Mouse (Mus musculus) ovary, postnatal 36 days (tissue): ENCODE measurements around the gene Trim21.
A peak's percentile ranks its signal among the peaks of the same experiment; 100 is the strongest.

Experiments used
- DNase-seq: peaks from one replicate; pipeline ENCODE4 v3.0.0; 2022; ENCODE audit warnings: low spot score, mixed read lengths

Gene Trim21

GRCm38 (mm10) chr7:102564999-102565997 is at the start of gene Trim21:
Gene Trim21 (minus strand): TSS chr7:102565486.
- peak; percentile 81 for DNase-seq

- DNase-seq = no peak
These were observed 32.2 kb upstream of the Trim21 start, which contains the start of gene Olfr552 for GRCm38 (mm10) chr7:102597378-102598031. Gene Olfr552 (plus strand): TSS chr7:102597770.

GRCm38 (mm10) chr7:102591786-102592185 is 26.5 kb upstream of the Trim21 start, which contains the start of gene Olfr551:
Gene Olfr551 (minus strand): TSS chr7:102591886.
- DNase-seq = no peak

DNA sequence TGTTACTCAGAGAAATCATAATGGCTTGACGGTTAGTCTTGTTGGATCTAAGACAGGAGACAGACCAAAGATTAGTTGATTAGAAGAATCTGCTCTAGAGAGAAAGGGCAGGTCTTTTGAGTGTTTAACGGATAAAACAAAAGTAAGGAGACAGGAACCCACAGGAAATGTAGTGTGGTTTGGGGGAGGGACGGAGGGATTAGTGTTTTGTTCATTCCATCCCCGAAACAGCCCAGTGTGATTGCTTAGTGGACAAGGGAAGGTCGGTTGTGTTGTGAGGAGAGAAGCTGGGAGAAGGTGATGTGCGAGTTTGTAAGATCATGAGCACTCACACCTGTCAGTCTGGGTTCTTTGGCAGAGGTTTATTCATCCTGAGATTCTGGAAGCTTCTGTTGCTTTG is 10.7 kb upstream of the Trim21 start:
- no peak for DNase-seq

GRCm38 (mm10) chr7:102573174-102573830 is 8.0 kb upstream of the Trim21 start:
- DNase-seq = no peak

DNA sequence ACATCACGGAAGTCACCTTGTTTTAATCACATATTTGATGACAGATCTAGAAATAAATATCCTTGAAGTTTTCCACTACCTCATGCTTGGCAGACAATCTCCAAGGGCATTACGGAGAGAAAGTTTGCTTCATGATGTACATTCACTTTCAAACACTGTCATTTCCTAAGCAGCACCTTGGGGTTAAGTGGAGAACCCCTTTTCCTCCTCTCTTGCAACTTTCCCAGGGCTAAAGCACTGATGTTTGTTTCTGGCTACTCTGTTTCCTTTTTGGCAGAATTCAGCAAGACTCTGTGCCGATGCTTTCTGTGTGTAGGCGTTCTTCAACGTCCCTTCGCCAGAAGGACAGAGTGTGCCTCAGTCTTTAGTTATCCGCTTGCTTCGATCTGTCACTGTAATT is 5.9 kb upstream of the Trim21 start, which contains the start of gene Olfr550:
Olfr550 (plus strand) TSS at position 301 of the 400 bp plus-strand sequence.
- DNase-seq = no peak

DNA sequence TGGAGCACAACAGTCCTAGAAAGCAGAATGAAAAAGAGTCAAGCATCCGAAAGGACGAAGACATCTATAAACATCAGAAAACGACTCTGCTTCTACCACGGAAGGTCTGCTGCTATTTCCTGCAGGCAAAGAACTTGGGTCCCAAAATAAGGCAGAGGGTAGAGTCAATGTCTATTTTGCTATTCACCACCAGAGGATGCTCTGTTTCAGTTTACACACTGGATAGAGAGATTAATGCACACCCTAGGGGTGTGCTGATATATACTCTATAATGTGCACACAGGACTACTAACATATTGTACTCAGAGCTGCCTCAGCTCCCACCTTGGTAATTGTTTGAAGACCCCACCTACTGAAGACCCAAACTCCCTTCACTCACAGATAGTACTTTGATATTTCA is 933 bp upstream of the Trim21 start:
- no peak for DNase-seq

- DNase-seq = no peak
These were observed 12.0 kb downstream of the Trim21 start for GRCm38 (mm10) chr7:102553279-102553678.

GRCm38 (mm10) chr7:102549570-102549969 is 15.7 kb downstream of the Trim21 start, which contains the start of gene Olfr549:
Gene Olfr549 (plus strand): TSS chr7:102549870.
- DNase-seq = no peak

GRCm38 (mm10) chr7:102541251-102541650 is 24.0 kb downstream of the Trim21 start:
- DNase-seq = no peak

- no peak for DNase-seq
These were observed 24.7 kb downstream of the Trim21 start, which contains the start of gene Olfr548-ps1 for GRCm38 (mm10) chr7:102540596-102540995. Gene Olfr548-ps1 (plus strand): TSS chr7:102540896.

DNA sequence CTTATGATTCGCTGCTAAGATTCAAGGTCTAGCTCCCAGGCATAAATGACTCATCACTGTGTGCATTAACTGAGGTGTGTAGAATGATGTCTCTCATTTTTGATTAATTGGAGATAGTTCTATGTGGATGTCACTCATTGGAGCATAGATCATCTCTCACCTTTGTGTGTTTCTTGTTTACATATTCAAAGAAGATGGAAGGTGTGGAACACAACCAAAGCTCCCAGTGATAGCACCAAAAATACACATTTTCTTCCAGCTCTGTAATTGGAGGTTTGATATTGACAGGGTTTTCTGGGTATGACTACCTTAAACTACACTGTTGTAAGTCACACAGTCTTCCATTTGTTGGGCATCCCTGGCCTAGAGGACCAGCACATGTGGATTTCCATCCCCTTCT is 30.8 kb downstream of the Trim21 start, which contains the start of gene Olfr547:
Olfr547 (plus strand) TSS at position 301 of the 400 bp plus-strand sequence.
- no peak for DNase-seq

DNA sequence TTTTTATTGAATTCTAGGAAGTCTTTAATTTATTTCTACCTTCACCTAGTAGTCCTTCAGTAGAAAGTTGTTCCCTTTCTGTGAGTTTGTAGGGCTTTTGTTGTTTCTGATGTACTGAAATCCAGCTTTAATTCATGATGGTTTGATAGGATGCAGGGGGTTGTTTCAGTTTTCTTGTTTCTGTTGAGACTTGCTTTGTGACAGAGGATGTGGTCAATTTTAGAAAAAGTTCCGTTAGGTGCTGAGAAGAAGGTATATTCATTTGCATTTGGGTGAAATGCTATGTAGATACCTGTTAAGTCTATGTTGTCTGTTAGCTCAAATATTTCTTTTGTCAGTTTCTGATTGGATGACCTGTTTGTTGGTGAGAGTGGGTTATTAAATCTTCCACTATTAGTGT is 36.2 kb downstream of the Trim21 start:
- no peak for DNase-seq

DNA sequence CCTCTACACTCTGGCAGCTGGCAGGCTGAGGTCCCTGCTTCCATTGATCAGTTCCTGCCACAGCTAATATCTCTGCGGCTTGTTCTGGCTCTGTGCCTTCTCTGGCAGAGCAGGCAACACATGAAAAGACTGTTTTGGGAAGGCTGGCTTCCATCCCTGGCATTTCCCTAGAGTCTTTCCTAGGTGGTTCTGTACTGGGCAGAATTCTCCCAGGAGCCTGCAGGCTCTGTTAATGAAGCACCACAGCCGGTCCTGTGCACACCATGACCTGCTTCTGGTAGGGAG is 48.3 kb downstream of the Trim21 start:
- no peak for DNase-seq

- DNase-seq = no peak
These were observed 48.8 kb downstream of the Trim21 start for GRCm38 (mm10) chr7:102516261-102517050.

- no peak for DNase-seq
These were observed 51.1 kb downstream of the Trim21 start for GRCm38 (mm10) chr7:102514144-102514543.

DNA sequence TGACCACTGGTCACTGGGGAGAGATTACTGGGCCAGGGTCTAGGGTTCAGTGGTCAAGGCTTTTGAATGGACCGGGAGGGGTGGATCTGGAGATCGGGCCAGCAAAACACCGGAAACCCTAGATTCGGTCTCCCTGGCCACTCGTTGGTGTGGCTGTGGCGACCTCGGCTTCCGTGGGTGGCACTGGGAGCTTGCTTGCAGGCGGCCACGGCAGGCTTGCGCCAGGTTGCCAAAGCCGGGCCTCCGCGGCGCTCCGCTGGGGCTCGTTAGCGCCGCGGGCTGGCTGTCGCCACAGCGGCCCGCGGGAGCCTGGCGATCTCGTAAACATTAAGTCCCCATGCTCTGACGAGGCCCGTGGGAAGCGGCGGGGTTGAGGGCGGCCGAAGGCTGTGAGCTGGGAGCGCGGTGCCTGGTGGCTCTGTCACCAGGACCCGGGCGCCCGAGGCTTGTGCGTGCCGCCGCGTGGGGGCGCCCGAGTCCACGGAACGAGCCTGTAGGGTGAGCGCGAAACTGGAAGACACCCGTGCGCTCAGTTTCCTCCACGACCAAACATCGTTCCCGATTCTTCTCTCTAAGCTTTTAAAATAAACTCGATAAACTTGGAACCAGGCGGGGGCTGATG is 52.4 kb downstream of the Trim21 start:
- DNase-seq = peak; percentile 87

GRCm38 (mm10) chr7:102511927-102512326 is 53.4 kb downstream of the Trim21 start:
- DNase-seq = no peak

DNA sequence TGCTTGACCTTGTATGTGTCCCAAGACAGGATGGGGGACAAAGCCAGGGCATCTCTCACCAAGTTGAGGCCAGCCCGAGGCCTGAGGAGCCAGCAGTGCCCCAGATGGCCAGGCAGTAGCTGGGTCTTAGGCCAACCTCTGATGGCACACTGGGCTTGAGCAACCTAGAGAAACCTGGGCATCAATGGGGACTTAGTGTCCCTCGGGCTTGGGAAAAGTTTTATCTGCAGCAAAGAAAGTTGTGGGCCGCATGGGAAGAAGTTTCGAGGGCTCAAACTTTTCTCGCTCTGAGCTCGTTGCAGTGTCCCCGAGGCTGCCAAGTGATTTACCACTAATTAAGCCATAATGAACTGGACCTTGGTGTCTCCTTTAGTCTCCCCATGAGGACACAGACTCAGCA is 55.6 kb downstream of the Trim21 start:
- DNase-seq = no peak

- DNase-seq = no peak
These were observed 56.6 kb downstream of the Trim21 start for GRCm38 (mm10) chr7:102508666-102509065.

- DNase-seq = no peak
These were observed 57.2 kb downstream of the Trim21 start for GRCm38 (mm10) chr7:102508066-102508465.
